Mouse (Mus musculus): ENCODE results near the gene Abr. TPM values are rescaled to one million over a fixed set of nuclear protein-coding genes. Genes with fewer than 3 reads are reported as not detected.

Gene Abr
- total and polyA plus RNA-seq, 2 experiments from 2014 or later = 102 to 243 TPM

DNA sequence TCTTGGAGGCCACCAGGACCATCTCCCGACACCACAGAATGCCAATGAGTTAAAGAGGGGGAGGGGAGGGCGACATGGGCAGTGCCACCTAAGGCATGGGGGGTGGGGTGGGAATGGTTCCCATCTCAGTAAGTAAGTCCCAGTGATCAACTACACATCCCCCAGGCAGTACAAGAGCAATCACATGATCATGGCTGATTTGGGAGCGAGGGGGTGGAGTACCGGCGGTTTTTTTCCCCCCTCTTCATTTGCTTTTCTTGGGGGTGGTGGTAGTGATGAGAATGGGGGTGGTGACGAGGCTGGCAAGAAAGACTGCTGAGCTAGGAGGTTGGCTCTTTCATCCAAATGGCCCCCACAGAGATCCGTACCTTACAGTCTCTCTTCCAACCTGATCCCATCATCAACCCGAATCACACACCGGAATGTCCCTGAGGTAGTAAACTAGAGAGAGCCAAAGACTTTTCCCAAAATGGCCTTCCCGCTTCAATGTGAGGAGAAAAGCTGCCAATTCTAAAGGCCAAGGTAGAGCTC, 51.8 kb downstream of the Abr start:
- H3K4me1 ChIP-seq (ENCODE audit: insufficient read depth, low read length) = peaks cover 8% of the 10 kb centered on the region
- H3K9ac ChIP-seq (replicated peaks; ENCODE audit: low read length, poor library complexity, severe bottlenecking) = peak overlapping the region; percentile 85
- ATAC-seq (ENCODE audit: low FRiP score) = no peak; the same call in 1 of the 2 replicates
- H3K4me3 ChIP-seq (ENCODE audit: low read depth, low read length) = peak overlapping the region; percentile 55
- DNase-seq (ENCODE audit: low spot score) = peak; percentile 42
- H3K36me3 ChIP-seq (ENCODE audit: insufficient read depth, low read length) = no peaks in the 10 kb centered on the region
- no peak for TF ChIP-seq CTCF (IDR thresholded peaks at IDR 0.05)
- no peaks in the 10 kb centered on the region for H3K27me3 ChIP-seq (ENCODE audit: insufficient read depth, low read length)
- H3K4me2 ChIP-seq (ENCODE audit: low read depth, low read length, poor library complexity, severe bottlenecking) = peak overlapping the region; percentile 86
- WGBS = 5% methylated on average over 10 of the region's 10 CpGs
- peak overlapping the region; percentile 67 for H3K27ac ChIP-seq (ENCODE audit: low read depth, low read length)
- no peaks in the 10 kb centered on the region for H3K9me3 ChIP-seq (ENCODE audit: low read length)

DNA sequence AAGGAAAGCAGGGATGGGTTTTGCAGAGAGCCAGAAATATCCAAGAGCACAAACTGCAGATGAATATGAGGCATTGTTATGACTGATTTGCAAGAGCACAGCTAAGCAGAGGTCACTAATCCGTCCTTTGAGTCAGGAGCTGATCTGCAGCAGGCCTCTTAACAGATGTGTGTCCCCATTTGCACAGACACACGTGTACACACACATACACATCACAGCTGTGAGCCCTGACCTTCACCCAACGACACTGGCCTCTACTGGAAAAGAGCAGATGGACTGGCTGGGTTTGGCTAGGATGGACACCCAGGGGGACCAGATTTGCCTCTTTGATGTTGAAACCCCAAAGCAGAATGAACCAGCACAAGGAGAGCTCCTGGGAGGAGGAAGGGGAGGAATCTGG, 52.7 kb downstream of the Abr start:
- peaks cover 8% of the 10 kb centered on the region for H3K4me1 ChIP-seq (ENCODE audit: insufficient read depth, low read length)
- no peaks in the 10 kb centered on the region for H3K36me3 ChIP-seq (ENCODE audit: insufficient read depth, low read length)
- ATAC-seq (ENCODE audit: low FRiP score) = no peak
- no peaks in the 10 kb centered on the region for H3K9me3 ChIP-seq (ENCODE audit: low read length)
- H3K27ac ChIP-seq (ENCODE audit: low read depth, low read length) = peak overlapping the region; percentile 27; the same call in 1 of the 2 replicates
- H3K27me3 ChIP-seq (ENCODE audit: insufficient read depth, low read length) = no peaks in the 10 kb centered on the region
- peak overlapping the region; percentile 86 for H3K4me2 ChIP-seq (ENCODE audit: low read depth, low read length, poor library complexity, severe bottlenecking)
- no peak for DNase-seq (ENCODE audit: low spot score)
- TF ChIP-seq CTCF (IDR thresholded peaks at IDR 0.05) = no peak
- WGBS = 20% methylated on average over 3 of the region's 3 CpGs
- H3K9ac ChIP-seq (replicated peaks; ENCODE audit: low read length, poor library complexity, severe bottlenecking) = peak overlapping the region; percentile 85
- H3K4me3 ChIP-seq (ENCODE audit: low read depth, low read length) = peak overlapping the region; percentile 55

DNA sequence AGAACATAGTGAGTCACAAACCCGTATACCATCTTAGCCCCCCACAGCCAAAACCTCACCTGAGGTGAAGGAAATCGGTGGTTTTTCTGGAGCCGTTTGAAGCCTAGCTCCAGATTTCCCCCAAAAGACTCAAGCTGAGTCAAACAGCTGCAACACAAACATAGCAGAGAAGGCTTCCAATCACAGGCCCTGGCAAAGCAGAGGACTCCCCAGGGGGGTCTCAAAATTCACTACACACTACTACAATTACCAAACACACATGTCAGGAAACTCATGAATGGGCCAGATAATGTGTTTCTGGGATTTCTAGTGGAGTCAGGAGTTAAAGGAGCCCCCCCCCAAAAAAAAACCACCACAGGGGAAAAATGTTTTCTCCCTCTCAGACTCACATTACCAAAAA, 56.0 kb downstream of the Abr start:
- DNase-seq (ENCODE audit: low spot score) = no peak
- TF ChIP-seq CTCF (IDR thresholded peaks at IDR 0.05) = no peak
- no peaks in the 10 kb centered on the region for H3K36me3 ChIP-seq (ENCODE audit: insufficient read depth, low read length)
- H3K4me2 ChIP-seq (ENCODE audit: low read depth, low read length, poor library complexity, severe bottlenecking) = no peak overlapping the region
- 56% methylated on average over 3 of the region's 3 CpGs for WGBS
- ATAC-seq (ENCODE audit: low FRiP score) = no peak
- H3K9ac ChIP-seq (replicated peaks; ENCODE audit: low read length, poor library complexity, severe bottlenecking) = no peak overlapping the region
- H3K27me3 ChIP-seq (ENCODE audit: insufficient read depth, low read length) = no peaks in the 10 kb centered on the region
- no peak overlapping the region for H3K27ac ChIP-seq (ENCODE audit: low read depth, low read length)
- H3K9me3 ChIP-seq (ENCODE audit: low read length) = no peaks in the 10 kb centered on the region
- no peak overlapping the region for H3K4me3 ChIP-seq (ENCODE audit: low read depth, low read length)
- H3K4me1 ChIP-seq (ENCODE audit: insufficient read depth, low read length) = peaks cover 8% of the 10 kb centered on the region

DNA sequence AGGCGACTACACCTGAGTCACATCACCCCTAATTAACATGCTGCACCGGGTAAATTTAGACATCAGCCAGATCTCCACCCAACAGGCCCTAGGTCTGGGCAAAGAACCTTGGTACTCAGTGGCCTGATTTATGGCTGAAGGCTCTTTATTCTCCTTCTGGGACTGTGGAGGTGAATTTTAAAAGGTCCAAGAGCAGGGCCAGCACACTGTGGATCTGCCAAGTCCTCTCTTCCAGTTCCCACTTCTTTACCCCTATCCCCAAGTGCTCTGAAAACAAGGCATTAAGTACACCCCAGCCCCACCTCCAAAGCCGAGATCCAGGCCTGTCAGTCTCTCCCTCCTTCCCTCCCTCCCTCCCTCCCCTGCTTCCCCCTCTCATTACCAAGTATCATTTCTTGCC, 59.5 kb downstream of the Abr start:
- Histone ChIP-seq H3K4me2 (ENCODE audit: low read depth, low read length, poor library complexity, severe bottlenecking) (no peak overlapping the region), H3K4me3 (ENCODE audit: low read depth, low read length) (no peak overlapping the region), H3K27ac (ENCODE audit: low read depth, low read length) (no peak overlapping the region), H3K36me3 (ENCODE audit: insufficient read depth, low read length) (0 out of 2 replicates have a peak, but pooled peaks cover 2% of the 10 kb centered on the region), H3K27me3 (ENCODE audit: insufficient read depth, low read length) (no peaks in the 10 kb centered on the region), H3K9me3 (ENCODE audit: low read length) (no peaks in the 10 kb centered on the region), H3K4me1 (ENCODE audit: insufficient read depth, low read length) (no peaks in the 10 kb centered on the region), H3K9ac (replicated peaks; ENCODE audit: low read length, poor library complexity, severe bottlenecking) (no peak overlapping the region)
- no peak for ATAC-seq (ENCODE audit: low FRiP score)
- no peak for TF ChIP-seq CTCF (IDR thresholded peaks at IDR 0.05)
- WGBS = 44% methylated on average over 3 of the region's 3 CpGs
- DNase-seq (ENCODE audit: low spot score) = peak; percentile 32

DNA sequence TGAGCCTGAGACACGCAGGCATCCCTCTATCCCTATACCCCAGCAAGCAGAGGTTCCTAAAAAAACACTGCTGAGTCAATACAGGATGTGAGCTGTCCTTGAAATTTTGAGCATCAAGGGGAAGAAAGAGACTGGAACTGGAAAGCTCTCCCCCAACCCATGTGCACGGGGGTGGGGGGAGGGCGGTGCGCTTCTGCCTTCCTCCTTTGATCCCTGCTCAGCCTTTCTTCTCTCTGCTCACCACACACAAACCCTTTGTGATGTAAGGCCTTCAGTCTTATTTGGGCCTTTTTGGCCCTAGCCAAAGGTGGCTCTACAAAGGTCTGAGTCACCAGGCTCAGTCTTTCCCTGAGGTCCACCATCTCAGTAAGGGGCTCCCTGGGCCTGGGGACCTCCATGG, 59.9 kb downstream of the Abr start:
- Histone ChIP-seq H3K9ac (replicated peaks; ENCODE audit: low read length, poor library complexity, severe bottlenecking) (no peak overlapping the region), H3K9me3 (ENCODE audit: low read length) (no peaks in the 10 kb centered on the region), H3K27me3 (ENCODE audit: insufficient read depth, low read length) (no peaks in the 10 kb centered on the region), H3K4me3 (ENCODE audit: low read depth, low read length) (no peak overlapping the region), H3K36me3 (ENCODE audit: insufficient read depth, low read length) (0 out of 2 replicates have a peak, but pooled peaks cover 2% of the 10 kb centered on the region), H3K4me1 (ENCODE audit: insufficient read depth, low read length) (no peaks in the 10 kb centered on the region), H3K4me2 (ENCODE audit: low read depth, low read length, poor library complexity, severe bottlenecking) (no peak overlapping the region), H3K27ac (ENCODE audit: low read depth, low read length) (no peak overlapping the region)
- no peak for TF ChIP-seq CTCF (IDR thresholded peaks at IDR 0.05)
- DNase-seq (ENCODE audit: low spot score) = no peak
- 29% methylated on average over 4 of the region's 4 CpGs for WGBS
- ATAC-seq (ENCODE audit: low FRiP score) = no peak

DNA sequence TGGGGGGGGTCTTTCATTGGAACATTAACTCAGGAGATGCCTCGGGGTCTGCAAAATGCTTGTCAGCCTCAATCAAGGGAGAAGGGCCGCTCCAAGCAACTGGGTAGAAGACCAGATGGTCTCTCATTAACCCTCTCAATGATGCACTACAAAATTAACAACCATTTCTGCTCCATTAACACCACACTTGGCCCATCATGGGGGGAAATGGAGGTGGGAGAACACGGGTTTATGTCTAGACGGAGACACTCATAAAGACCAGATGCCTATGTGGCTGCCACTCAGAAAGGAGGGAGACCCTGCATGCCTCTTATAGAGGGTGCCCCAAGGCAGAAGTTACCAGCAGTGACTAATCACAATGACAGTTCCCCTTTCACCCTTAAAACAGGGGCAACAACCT, 64.3 kb downstream of the Abr start:
- no peaks in the 10 kb centered on the region for H3K9me3 ChIP-seq (ENCODE audit: low read length)
- ATAC-seq (ENCODE audit: low FRiP score) = no peak
- WGBS = 68% methylated on average over 4 of the region's 4 CpGs

More for the DNA sequence above, 64.3 kb downstream of the Abr start:
- no peak overlapping the region for H3K4me2 ChIP-seq (ENCODE audit: low read depth, low read length, poor library complexity, severe bottlenecking)
- no peak overlapping the region for H3K4me3 ChIP-seq (ENCODE audit: low read depth, low read length)
- no peaks in the 10 kb centered on the region for H3K4me1 ChIP-seq (ENCODE audit: insufficient read depth, low read length)
- 0 out of 2 replicates have a peak, but pooled peaks cover 2% of the 10 kb centered on the region for H3K36me3 ChIP-seq (ENCODE audit: insufficient read depth, low read length)
- no peak for DNase-seq (ENCODE audit: low spot score)
- H3K27me3 ChIP-seq (ENCODE audit: insufficient read depth, low read length) = no peaks in the 10 kb centered on the region
- no peak overlapping the region for H3K9ac ChIP-seq (replicated peaks; ENCODE audit: low read length, poor library complexity, severe bottlenecking)
- no peak for TF ChIP-seq CTCF (IDR thresholded peaks at IDR 0.05)
- no peak overlapping the region for H3K27ac ChIP-seq (ENCODE audit: low read depth, low read length)

Measured in midbrain, postnatal 0 days (tissue).